Mouse (Mus musculus) neural tube, embryonic 14.5 days (tissue): ENCODE data around the gene Sec16b. TPM values are rescaled to one million over a fixed set of nuclear protein-coding genes. Genes with fewer than 3 reads are reported as not detected.

ENCODE experiments used
- ATAC-seq: fragments of 200-750 bp; cut with Nextera tagmentation; 2 replicates; pipeline ENCODE4 v1.8.0; 2017; ENCODE audit warnings: low read depth, mild to moderate bottlenecking, moderate TSS enrichment, moderate library complexity
- H3K27ac ChIP-seq: fragments of 300-500 bp; sonication (generic); 2 replicates; pipeline ENCODE4 v1.5.1; 2014; ENCODE audit warnings: low read depth, mild to moderate bottlenecking, control low read depth, low read length, moderate library complexity, mixed read lengths
- H3K27me3 ChIP-seq: fragments of 300-500 bp; sonication (generic); 2 replicates; pipeline ENCODE4 v1.6.1; 2014; ENCODE audit warnings: low read length; ENCODE audit not compliant: control insufficient read depth, insufficient read depth
- H3K36me3 ChIP-seq: fragments of 300-500 bp; sonication (generic); 2 replicates; pipeline ENCODE4 v1.6.1; 2014; ENCODE audit warnings: low read length, mixed read lengths; ENCODE audit not compliant: control insufficient read depth, insufficient read depth
- H3K4me1 ChIP-seq: fragments of 300-500 bp; sonication (generic); 2 replicates; pipeline ENCODE4 v1.6.1; 2014; ENCODE audit warnings: low read length; ENCODE audit not compliant: control insufficient read depth, insufficient read depth
- H3K4me2 ChIP-seq: fragments of 300-500 bp; sonication (generic); 2 replicates; pipeline ENCODE4 v1.6.1; 2014; ENCODE audit warnings: mild to moderate bottlenecking, low read depth, low read length, control low read depth
- H3K4me3 ChIP-seq: fragments of 300-500 bp; sonication (generic); 2 replicates; pipeline ENCODE4 v1.5.1; 2014; ENCODE audit warnings: low read depth, low read length, control low read depth, mixed read lengths
- H3K9ac ChIP-seq: fragments of 300-500 bp; sonication (generic); replicated peaks from 2 replicates; pipeline ENCODE4 v1.6.1; 2014; ENCODE audit warnings: low read depth, mild to moderate bottlenecking, control low read depth, low read length, mixed read lengths
- H3K9me3 ChIP-seq: fragments of 300-500 bp; sonication (generic); 2 replicates; pipeline ENCODE4 v1.6.1; 2016; ENCODE audit warnings: low read length; ENCODE audit not compliant: control insufficient read depth
- WGBS: fragments of 180-500 bp; shearing (Covaris S2); extraction: QIAGEN DNeasy Blood & Tissue Kit; methylation state at CpG from one replicate; pipeline ENCODE4 v1.1.7; 2014; 5-methylcytosine and 5-hydroxymethylcytosine counted together
- polyA plus RNA-seq: library from polyadenylated mRNA; unstranded; fragments of >200 nt; fragmentation: Nextera tagmentation; extraction: Ambion mirVana; gene quantifications from 2 replicates; pipeline ENCODE4 v1.2.1, GENCODE M21; 2014

Gene Sec16b
- polyA plus RNA-seq, 1 experiment from 2014 or later, result 0.23 TPM

GRCm38 (mm10) chr1:157522322-157522721, 15.8 kb downstream of the Sec16b start:
- ATAC-seq, result no peak
- Histone ChIP-seq H3K27ac (no peak overlapping the region), H3K4me1 (0 out of 2 replicates have a peak, but pooled peaks cover 3% of the 10 kb centered on the region), H3K4me2 (no peak overlapping the region), H3K36me3 (no peaks in the 10 kb centered on the region), H3K4me3 (no peak overlapping the region), H3K9me3 (no peaks in the 10 kb centered on the region), H3K9ac (no peak overlapping the region), H3K27me3 (no peaks in the 10 kb centered on the region)
- 98% methylated on average over 5 of the region's 5 CpGs for WGBS

GRCm38 (mm10) chr1:157524775-157525174, 18.2 kb downstream of the Sec16b start:
- Histone ChIP-seq H3K4me1 (no peaks in the 10 kb centered on the region), H3K4me2 (no peak overlapping the region), H3K36me3 (no peaks in the 10 kb centered on the region), H3K27ac (no peak overlapping the region), H3K9me3 (no peaks in the 10 kb centered on the region), H3K9ac (no peak overlapping the region), H3K4me3 (no peak overlapping the region), H3K27me3 (no peaks in the 10 kb centered on the region)
- 92% methylated on average over 7 of the region's 7 CpGs for WGBS
- no peak for ATAC-seq

- H3K27ac ChIP-seq, result no peak overlapping the region
- H3K36me3 ChIP-seq, result no peaks in the 10 kb centered on the region
- H3K4me1 ChIP-seq, result no peaks in the 10 kb centered on the region
- no peak overlapping the region for H3K4me2 ChIP-seq
- no peak for ATAC-seq
- no peaks in the 10 kb centered on the region for H3K27me3 ChIP-seq
- no peak overlapping the region for H3K9ac ChIP-seq
- H3K4me3 ChIP-seq, result no peak overlapping the region
- H3K9me3 ChIP-seq, result no peaks in the 10 kb centered on the region
- WGBS, result 87% methylated on average over 16 of the region's 16 CpGs
Observed at GRCm38 (mm10) chr1:157525692-157526354, 19.3 kb downstream of the Sec16b start.

- WGBS, result 82% methylated on average over 5 of the region's 5 CpGs
Observed at GRCm38 (mm10) chr1:157526625-157527024, 20.1 kb downstream of the Sec16b start.

GRCm38 (mm10) chr1:157532826-157533460, 26.4 kb downstream of the Sec16b start:
- no peak overlapping the region for H3K4me2 ChIP-seq
- H3K9me3 ChIP-seq, result no peaks in the 10 kb centered on the region
- H3K36me3 ChIP-seq, result no peaks in the 10 kb centered on the region
- no peaks in the 10 kb centered on the region for H3K27me3 ChIP-seq
- no peak overlapping the region for H3K4me3 ChIP-seq
- H3K9ac ChIP-seq, result no peak overlapping the region
- ATAC-seq, result no peak
- 46% methylated on average over 8 of the region's 8 CpGs for WGBS
- no peaks in the 10 kb centered on the region for H3K4me1 ChIP-seq
- H3K27ac ChIP-seq, result no peak overlapping the region

More at GRCm38 (mm10) chr1:157526625-157527024, 20.1 kb downstream of the Sec16b start:
- ATAC-seq, result no peak
- Histone ChIP-seq H3K4me1 (no peaks in the 10 kb centered on the region), H3K36me3 (no peaks in the 10 kb centered on the region), H3K9ac (no peak overlapping the region), H3K4me2 (no peak overlapping the region), H3K4me3 (no peak overlapping the region), H3K27ac (no peak overlapping the region), H3K27me3 (no peaks in the 10 kb centered on the region), H3K9me3 (no peaks in the 10 kb centered on the region)

- no peak for ATAC-seq
- no peak overlapping the region for H3K9ac ChIP-seq
- WGBS, result 90% methylated on average over 1 of the region's 1 CpGs
Observed at GRCm38 (mm10) chr1:157535571-157535970, 29.0 kb downstream of the Sec16b start.

GRCm38 (mm10) chr1:157536471-157536870, 29.9 kb downstream of the Sec16b start:
- Histone ChIP-seq H3K9ac (no peak overlapping the region), H3K27ac (no peak overlapping the region), H3K4me2 (no peak overlapping the region), H3K9me3 (no peaks in the 10 kb centered on the region), H3K27me3 (no peaks in the 10 kb centered on the region), H3K36me3 (no peaks in the 10 kb centered on the region), H3K4me1 (no peaks in the 10 kb centered on the region), H3K4me3 (no peak overlapping the region)
- peak; percentile 28; the same call in 1 of the 2 replicates for ATAC-seq
- 7% methylated on average over 6 of the region's 6 CpGs for WGBS

More at GRCm38 (mm10) chr1:157535571-157535970, 29.0 kb downstream of the Sec16b start:
- Histone ChIP-seq H3K4me2 (no peak overlapping the region), H3K9me3 (no peaks in the 10 kb centered on the region), H3K27me3 (no peaks in the 10 kb centered on the region), H3K4me1 (no peaks in the 10 kb centered on the region), H3K27ac (no peak overlapping the region), H3K4me3 (no peak overlapping the region), H3K36me3 (no peaks in the 10 kb centered on the region)

- Histone ChIP-seq H3K27ac (no peak overlapping the region), H3K4me1 (no peaks in the 10 kb centered on the region), H3K36me3 (no peaks in the 10 kb centered on the region), H3K9ac (no peak overlapping the region), H3K4me2 (no peak overlapping the region), H3K4me3 (no peak overlapping the region), H3K9me3 (no peaks in the 10 kb centered on the region), H3K27me3 (no peaks in the 10 kb centered on the region)
- 87% methylated on average over 5 of the region's 5 CpGs for WGBS
- ATAC-seq, result no peak
Observed at GRCm38 (mm10) chr1:157537636-157538035, 31.1 kb downstream of the Sec16b start.

GRCm38 (mm10) chr1:157545056-157545455, 38.5 kb downstream of the Sec16b start:
- no peak for ATAC-seq
- no peak overlapping the region for H3K9ac ChIP-seq
- 89% methylated on average over 8 of the region's 8 CpGs for WGBS
- no peaks in the 10 kb centered on the region for H3K36me3 ChIP-seq
- H3K4me1 ChIP-seq, result no peaks in the 10 kb centered on the region
- no peak overlapping the region for H3K4me3 ChIP-seq
- no peak overlapping the region for H3K4me2 ChIP-seq
- no peaks in the 10 kb centered on the region for H3K9me3 ChIP-seq
- no peak overlapping the region for H3K27ac ChIP-seq
- H3K27me3 ChIP-seq, result no peaks in the 10 kb centered on the region
